Comparison of ENCODE assay signal across 26 mouse cellular contexts in the genomic region with DNA sequence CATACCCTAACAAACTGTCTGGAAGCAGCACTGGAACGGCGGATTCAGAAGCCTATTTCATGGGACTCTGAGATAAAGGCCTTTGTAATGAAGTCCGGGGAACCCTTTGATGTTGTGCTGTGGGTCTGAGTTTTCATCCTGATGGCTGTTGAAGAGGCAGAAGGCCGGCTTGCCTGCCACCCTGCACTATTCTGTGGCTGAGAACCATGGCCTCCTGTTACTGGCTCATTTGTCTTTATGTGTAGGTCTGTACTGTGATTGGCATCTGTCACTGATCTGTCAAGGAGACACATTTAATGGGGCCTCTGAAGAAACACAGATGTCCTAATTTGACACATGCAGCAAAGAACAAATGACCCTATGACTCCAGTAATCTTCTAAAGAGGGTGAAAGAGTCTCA. TPM values are rescaled to one million over a fixed set of nuclear protein-coding genes. Genes with fewer than 3 reads are reported as not detected.
A peak's percentile ranks its signal among the peaks of the same experiment; 100 is the strongest.
DNase-seq lines count a peak whose midpoint lies in the region; ATAC-seq and TF ChIP-seq lines count a peak whose summit lies in the region.
"Had no signal": no experiment of that assay in that cellular context is flagged by ENCODE, and none has a peak within 500 bp of the region (broad histone marks: within the 10 kb centered on the region; RNA-seq: fewer than 3 reads in every experiment).

No protein-coding gene starts in this region.

- 0 out of 2 replicates have a peak overlapping the region, but pooled peaks have one; percentile 15 for H3K27ac ChIP-seq in heart, embryonic 11.5 days (ENCODE audit: low read depth, low read length)
- no peak overlapping the region for H3K27ac ChIP-seq in midbrain, embryonic 14.5 days (replicated peaks; ENCODE audit: low read depth, low read length)
- no peak overlapping the region for H3K27ac ChIP-seq in midbrain, postnatal 0 days (ENCODE audit: low read depth, low read length)
- peak overlapping the region; percentile 15 for H3K27ac ChIP-seq in limb, embryonic 10.5 days
- H3K27ac ChIP-seq: embryonic facial prominence, embryonic 13.5 days; gastrocnemius, adult 2 months; hindbrain, postnatal 0 days; layer of hippocampus, adult 2 months; limb, embryonic 12.5 days; liver, embryonic 13.5 days had no signal

- DNase-seq in heart, adult 18-20 months: no peak
- peak; percentile 15 for DNase-seq in midbrain, embryonic 14.5 days
- no peak for DNase-seq in midbrain, postnatal 0 days (ENCODE audit: low spot score)
- DNase-seq in embryo, embryonic 11 days: peak; percentile 38
- no peak for DNase-seq in limb, embryonic 10.5 days (ENCODE audit: low spot score)
- DNase-seq in gastrocnemius, adult 8-10 months (ENCODE audit: low spot score in 2 of 2): no peak
- DNase-seq: adrenal gland, postnatal 10 days; cerebellum, adult 2 months; cerebellum, postnatal 36 days; gastrocnemius, adult 2 months; heart, postnatal 36 days; kidney, adult 9 months; kidney, postnatal 14 days; liver, embryonic 13.5 days; lung, adult 2 months; lung, postnatal 14 days; right cerebral cortex, postnatal 25 days; spleen, adult 18-20 months had no signal

- WGBS in heart, embryonic 11.5 days (ENCODE audit: insufficient replicate concordance): 10% methylated on average over 4 of the region's 4 CpGs
- under 1% methylated on average over 4 of the region's 4 CpGs for whole genome bisulfite sequencing in midbrain, embryonic 14.5 days
- 13% methylated on average over 4 of the region's 4 CpGs for WGBS in midbrain, postnatal 0 days
- WGBS in limb, embryonic 10.5 days: 13% methylated on average over 4 of the region's 4 CpGs

- no peak overlapping the region for H3K9ac ChIP-seq in heart, embryonic 11.5 days (ENCODE audit: low read depth, low read length)
- no peak overlapping the region for H3K9ac ChIP-seq in midbrain, embryonic 14.5 days (replicated peaks; ENCODE audit: low read length)
- no peak overlapping the region for H3K9ac ChIP-seq in midbrain, postnatal 0 days (replicated peaks; ENCODE audit: low read length, poor library complexity, severe bottlenecking)
- H3K9ac ChIP-seq: embryonic facial prominence, embryonic 13.5 days; limb, embryonic 12.5 days; liver, embryonic 13.5 days had no signal

- H3K4me2 ChIP-seq in heart, embryonic 11.5 days: no peak overlapping the region
- H3K4me2 ChIP-seq in midbrain, embryonic 14.5 days (ENCODE audit: low read length): no peak overlapping the region
- no peak overlapping the region for H3K4me2 ChIP-seq in midbrain, postnatal 0 days (ENCODE audit: low read depth, low read length, poor library complexity, severe bottlenecking)
- H3K4me2 ChIP-seq: embryonic facial prominence, embryonic 13.5 days; limb, embryonic 12.5 days; liver, embryonic 13.5 days had no signal

- H3K36me3 ChIP-seq in heart, embryonic 11.5 days (ENCODE audit: control insufficient read depth, insufficient read depth, low read length): no peaks in the 10 kb centered on the region
- H3K36me3 ChIP-seq in midbrain, embryonic 14.5 days (ENCODE audit: control insufficient read depth, insufficient read depth, low read length): no peaks in the 10 kb centered on the region
- H3K36me3 ChIP-seq in midbrain, postnatal 0 days (ENCODE audit: insufficient read depth, low read length): no peaks in the 10 kb centered on the region
- H3K36me3 ChIP-seq in limb, embryonic 10.5 days: no peaks in the 10 kb centered on the region
- H3K36me3 ChIP-seq: embryonic facial prominence, embryonic 13.5 days; limb, embryonic 12.5 days; liver, embryonic 13.5 days had no signal

- no peaks in the 10 kb centered on the region for H3K27me3 ChIP-seq in heart, embryonic 11.5 days (ENCODE audit: control insufficient read depth, insufficient read depth, low read length)
- H3K27me3 ChIP-seq in midbrain, embryonic 14.5 days (ENCODE audit: control insufficient read depth, insufficient read depth, low read length): no peaks in the 10 kb centered on the region; the same call in 1 of the 2 replicates
- H3K27me3 ChIP-seq in midbrain, postnatal 0 days (ENCODE audit: insufficient read depth, low read length): no peaks in the 10 kb centered on the region
- no peaks in the 10 kb centered on the region for H3K27me3 ChIP-seq in limb, embryonic 10.5 days (ENCODE audit: low read depth, poor library complexity, severe bottlenecking)
- H3K27me3 ChIP-seq: embryonic facial prominence, embryonic 13.5 days; limb, embryonic 12.5 days; liver, embryonic 13.5 days had no signal

- no peak overlapping the region for H3K4me3 ChIP-seq in heart, embryonic 11.5 days (ENCODE audit: low read depth, low read length)
- no peak overlapping the region for H3K4me3 ChIP-seq in midbrain, embryonic 14.5 days (replicated peaks; ENCODE audit: low read depth, low read length)
- H3K4me3 ChIP-seq in midbrain, postnatal 0 days (ENCODE audit: low read depth, low read length): no peak overlapping the region
- H3K4me3 ChIP-seq in limb, embryonic 10.5 days: no peak overlapping the region
- H3K4me3 ChIP-seq: embryonic facial prominence, embryonic 13.5 days; erythroblast, embryonic 14.5 days; gastrocnemius, adult 2 months; layer of hippocampus, adult 2 months; limb, embryonic 12.5 days; liver, embryonic 13.5 days had no signal

- no peak for TF ChIP-seq CTCF in midbrain, postnatal 0 days (IDR thresholded peaks at IDR 0.05)

- peaks cover 18% of the 10 kb centered on the region for H3K4me1 ChIP-seq in heart, embryonic 11.5 days (ENCODE audit: control insufficient read depth, insufficient read depth, low read length)
- H3K4me1 ChIP-seq in midbrain, embryonic 14.5 days (ENCODE audit: control insufficient read depth, insufficient read depth, low read length): no peaks in the 10 kb centered on the region
- H3K4me1 ChIP-seq in midbrain, postnatal 0 days (ENCODE audit: insufficient read depth, low read length): no peaks in the 10 kb centered on the region
- peaks cover 27% of the 10 kb centered on the region for H3K4me1 ChIP-seq in limb, embryonic 10.5 days
- H3K4me1 ChIP-seq: embryonic facial prominence, embryonic 13.5 days; liver, embryonic 13.5 days had no signal

- H3K9me3 ChIP-seq in heart, embryonic 11.5 days (replicated peaks; ENCODE audit: control insufficient read depth, low read length): no peaks in the 10 kb centered on the region
- no peaks in the 10 kb centered on the region for H3K9me3 ChIP-seq in midbrain, embryonic 14.5 days (ENCODE audit: control insufficient read depth, low read length)
- H3K9me3 ChIP-seq in midbrain, postnatal 0 days (ENCODE audit: low read length): no peaks in the 10 kb centered on the region
- H3K9me3 ChIP-seq in limb, embryonic 10.5 days (replicated peaks): no peaks in the 10 kb centered on the region
- H3K9me3 ChIP-seq: embryonic facial prominence, embryonic 13.5 days; limb, embryonic 12.5 days; liver, embryonic 13.5 days had no signal

- no peak for ATAC-seq in heart, embryonic 11.5 days (replicated peaks; ENCODE audit: insufficient number of reproducible peaks, low FRiP score, low TSS enrichment)
- no peak for ATAC-seq in midbrain, embryonic 14.5 days (ENCODE audit: low FRiP score, low TSS enrichment)
- ATAC-seq in midbrain, postnatal 0 days (ENCODE audit: low FRiP score): no peak
- ATAC-seq: activated CD4-positive, CD25-positive, alpha-beta regulatory T cell, adult 4 months; hindbrain, postnatal 0 days; intestine, embryonic 16.5 days had no signal

RNA-seq across cellular contexts. Expression of gene Spred1, which starts 17.7 kb away (rescaled TPM):
- polyA plus RNA-seq in heart, embryonic 11.5 days (2014; fragmentation: Nextera tagmentation; extraction: Ambion mirVana): 9.8 and 10.9 TPM in 2 replicates
- 10 to 100 TPM; 13.6 to 14.4 TPM for total RNA-seq in heart, adult 18-20 months (2021)
- polyA plus RNA-seq in midbrain, embryonic 14.5 days (2014; fragmentation: Nextera tagmentation; extraction: Ambion mirVana): 18.9 and 19.6 TPM in 2 replicates
- 46.7 and 59.3 TPM in 2 replicates for total RNA-seq in midbrain, postnatal 0 days (2014; rRNA removed)
- polyA plus RNA-seq in midbrain, postnatal 0 days (2015; fragmentation: Nextera tagmentation; extraction: Ambion mirVana): 10.7 and 12.9 TPM in 2 replicates
- 14.9 and 17.1 TPM in 2 replicates for polyA plus RNA-seq in limb, embryonic 10.5 days (2016; fragmentation: Nextera tagmentation; extraction: Ambion mirVana)
- 1 to 10 TPM; 4.4 to 6.0 (median 5.2) TPM for total RNA-seq in gastrocnemius, adult 8-10 months (2022)

Comparison
In these comparisons a context has a peak if more than half of its experiments do, and no peak if none do; other contexts are left out.
1. DNase-seq: peak in midbrain, embryonic 14.5 days (single experiment) and embryo, embryonic 11 days (single experiment); none in heart, adult 18-20 months (0 of 2), midbrain, postnatal 0 days (single experiment), limb, embryonic 10.5 days (single experiment) and gastrocnemius, adult 8-10 months (0 of 2).
2. H3K27ac ChIP-seq: peak in heart, embryonic 11.5 days (single experiment) and limb, embryonic 10.5 days (single experiment); none in midbrain, embryonic 14.5 days (single experiment) and midbrain, postnatal 0 days (single experiment).